Mouse (Mus musculus) limb, embryonic 14.5 days (tissue): ENCODE data around the gene Samd1. TPM values are rescaled to one million over a fixed set of nuclear protein-coding genes. Genes with fewer than 3 reads are reported as not detected.

Experiments
- ATAC-seq: fragments of 200-750 bp; cut with Nextera tagmentation; 2 replicates; pipeline ENCODE4 v1.8.0; 2017; ENCODE audit warnings: low read depth, moderate number of reproducible peaks, moderate TSS enrichment; ENCODE audit not compliant: low FRiP score
- DNase-seq: peaks from one replicate; pipeline ENCODE4 v3.0.0-alpha.2; 2015; ENCODE audit warnings: low spot score
- H3K27ac ChIP-seq: fragments of 300-500 bp; sonication (generic); replicated peaks from 2 replicates; pipeline ENCODE4 v1.5.1; 2014; ENCODE audit warnings: low read depth, mild to moderate bottlenecking, low read length, moderate library complexity, mixed read lengths
- H3K27me3 ChIP-seq: fragments of 300-500 bp; sonication (generic); 2 replicates; pipeline ENCODE4 v1.6.1; 2014; ENCODE audit warnings: low read length, mixed read lengths; ENCODE audit not compliant: control insufficient read depth, insufficient read depth
- H3K36me3 ChIP-seq: fragments of 300-500 bp; sonication (generic); 2 replicates; pipeline ENCODE4 v1.6.1; 2014; ENCODE audit warnings: mild to moderate bottlenecking, low read length, moderate library complexity, mixed read lengths; ENCODE audit not compliant: control insufficient read depth, insufficient read depth
- H3K4me1 ChIP-seq: fragments of 300-500 bp; sonication (generic); 2 replicates; pipeline ENCODE4 v1.6.1; 2014; ENCODE audit warnings: antibody characterized with exemption, low read length, mixed read lengths; ENCODE audit not compliant: control insufficient read depth, insufficient read depth
- H3K4me2 ChIP-seq: fragments of 300-500 bp; sonication (generic); replicated peaks from 2 replicates; pipeline ENCODE4 v1.6.1; 2014; ENCODE audit warnings: low read depth, mild to moderate bottlenecking, low read length, moderate library complexity; ENCODE audit not compliant: severe bottlenecking
- H3K4me3 ChIP-seq: fragments of 300-500 bp; sonication (generic); replicated peaks from 2 replicates; pipeline ENCODE4 v1.5.1; 2014; ENCODE audit warnings: low read length
- H3K9ac ChIP-seq: fragments of 300-500 bp; sonication (generic); 2 replicates; pipeline ENCODE4 v1.6.1; 2014; ENCODE audit warnings: mild to moderate bottlenecking, low read depth, low read length, moderate library complexity; ENCODE audit not compliant: severe bottlenecking
- H3K9me3 ChIP-seq: fragments of 300-500 bp; sonication (generic); 2 replicates; pipeline ENCODE4 v1.6.1; 2016; ENCODE audit warnings: low read length; ENCODE audit not compliant: control insufficient read depth
- POLR2A ChIP-seq: fragments of 200-500 bp; IDR thresholded peaks from 2 replicates; pipeline ENCODE4 v1.8.0; 2012; ENCODE audit warnings: inconsistent platforms, mild to moderate bottlenecking, moderate library complexity, borderline replicate concordance; ENCODE audit not compliant: insufficient read depth, insufficient read length; ENCODE audit errors: extremely low read depth
- WGBS: fragments of 180-500 bp; shearing (Covaris S2); extraction: QIAGEN DNeasy Blood & Tissue Kit; methylation state at CpG from one replicate; pipeline ENCODE4 v1.1.7; 2014; 5-methylcytosine and 5-hydroxymethylcytosine counted together
- polyA plus RNA-seq, 2 experiments: library from polyadenylated mRNA; depleted of rRNA in 1 of 2; stranded (reverse) in 1 of 2; unstranded in 1 of 2; fragments of >200 nt; fragmentation: Nextera tagmentation in 1 of 2; extraction: Ambion mirVana in 1 of 2; gene quantifications; 2 replicates each; pipeline versions ENCODE4 v1.2.1 to v1.2.3; 2012 to 2014

Gene Samd1
- polyA plus RNA-seq, 2 experiments: 17.4 to 99.8 TPM

DNA sequence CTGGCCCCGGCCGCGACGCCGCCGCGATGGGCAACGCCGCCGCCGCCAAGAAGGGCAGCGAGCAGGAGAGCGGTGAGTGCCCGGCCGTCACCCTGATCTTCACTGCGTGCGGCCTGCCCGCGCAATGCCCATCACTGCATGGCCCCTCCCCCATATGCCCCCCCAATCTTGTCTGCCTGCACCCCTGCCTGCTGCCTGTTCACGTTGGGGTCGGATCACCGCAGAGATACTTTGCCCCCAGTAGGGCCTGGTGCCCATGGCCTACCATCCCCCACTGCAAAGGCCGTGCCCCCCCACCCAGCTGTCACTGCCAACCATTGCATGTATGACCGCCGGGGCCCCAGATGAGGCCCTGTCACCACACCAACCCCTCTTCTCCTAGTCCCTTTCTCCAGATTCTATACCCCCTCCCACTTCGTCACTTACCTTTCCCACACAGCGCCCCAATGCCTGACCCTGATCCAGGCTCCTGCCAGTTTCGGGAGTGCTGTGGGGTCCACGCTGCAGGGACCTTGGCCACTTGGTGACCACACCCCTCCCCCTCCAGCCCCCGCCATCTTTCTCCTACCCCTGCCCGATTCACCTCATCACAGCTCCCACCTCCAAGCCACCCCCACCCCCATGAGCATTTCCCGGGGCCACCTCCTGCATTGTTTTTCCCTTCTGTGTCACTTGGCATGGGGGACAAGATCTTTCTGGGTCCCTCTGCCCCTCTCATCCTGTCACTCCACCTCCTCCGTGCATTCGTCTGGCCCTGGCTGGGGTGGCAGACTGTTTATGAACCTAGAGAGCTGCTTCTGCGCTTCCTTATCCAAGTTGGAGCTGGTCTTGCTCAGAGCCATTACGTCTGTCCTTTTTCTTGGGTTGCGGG lies 24.1 kb upstream of the Samd1 start:
- Histone ChIP-seq H3K4me2 (peak overlapping the region; percentile 87), H3K27ac (0 out of 2 replicates have a peak overlapping the region, but pooled peaks have one; percentile 9), H3K4me3 (peak overlapping the region; percentile 84), H3K36me3 (peaks cover 21% of the 10 kb centered on the region; the same call in 1 of the 2 replicates), H3K9ac (peak overlapping the region; percentile 77), H3K9me3 (no peaks in the 10 kb centered on the region), H3K27me3 (no peaks in the 10 kb centered on the region), H3K4me1 (peaks cover 18% of the 10 kb centered on the region)
- DNase-seq (no peak), ATAC-seq (peak; percentile 11)
- TF ChIP-seq POLR2A: no peak
- 5% methylated on average over 22 of the region's 37 CpGs for WGBS

GRCm38 (mm10) chr8:83974521-83974920 lies 23.0 kb upstream of the Samd1 start:
- H3K27ac ChIP-seq: no peak overlapping the region
- H3K9ac ChIP-seq: no peak overlapping the region
- H3K36me3 ChIP-seq: peaks cover 14% of the 10 kb centered on the region; the same call in 1 of the 2 replicates
- peaks cover 18% of the 10 kb centered on the region for H3K4me1 ChIP-seq
- H3K27me3 ChIP-seq: no peaks in the 10 kb centered on the region
- no peak overlapping the region for H3K4me3 ChIP-seq
- WGBS: 83% methylated on average over 4 of the region's 4 CpGs
- ATAC-seq (no peak), DNase-seq (no peak)
- peak overlapping the region; percentile 87 for H3K4me2 ChIP-seq
- H3K9me3 ChIP-seq: no peaks in the 10 kb centered on the region
- TF ChIP-seq POLR2A: no peak

DNA sequence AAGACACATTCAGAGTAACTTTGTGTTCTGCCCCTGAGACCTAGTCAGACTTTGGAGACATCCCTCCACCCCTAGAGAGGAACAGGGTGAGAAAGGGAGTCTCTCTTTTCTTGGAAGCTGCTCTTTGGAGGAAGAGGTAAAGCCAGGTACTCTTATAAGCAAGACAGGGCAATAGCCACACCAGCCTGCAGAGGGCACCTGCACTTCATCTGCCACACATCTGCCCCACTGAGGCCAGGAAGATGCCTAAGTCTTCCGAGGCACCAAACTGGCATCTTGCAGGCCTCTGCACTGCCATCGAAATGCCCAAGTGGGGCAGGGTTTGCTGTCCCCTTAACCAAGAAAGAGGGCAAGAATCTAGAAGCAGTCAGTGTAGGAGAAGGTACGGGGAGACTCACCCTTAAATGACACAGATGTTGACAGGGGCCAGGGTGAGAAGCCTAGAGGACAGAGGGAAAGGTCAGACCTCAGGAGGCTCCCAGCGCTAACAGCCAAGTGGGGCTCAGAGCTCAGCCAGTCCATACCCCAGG lies 21.3 kb upstream of the Samd1 start:
- TF ChIP-seq POLR2A: no peak
- WGBS: 88% methylated on average over 4 of the region's 4 CpGs
- H3K4me1 ChIP-seq: peaks cover 18% of the 10 kb centered on the region
- no peak overlapping the region for H3K27ac ChIP-seq
- no peak overlapping the region for H3K9ac ChIP-seq
- no peaks in the 10 kb centered on the region for H3K9me3 ChIP-seq
- H3K4me2 ChIP-seq: no peak overlapping the region
- ATAC-seq: no peak
- H3K36me3 ChIP-seq: peaks cover 19% of the 10 kb centered on the region
- H3K4me3 ChIP-seq: no peak overlapping the region
- DNase-seq: no peak
- H3K27me3 ChIP-seq: no peaks in the 10 kb centered on the region

GRCm38 (mm10) chr8:83976779-83977350 lies 20.6 kb upstream of the Samd1 start:
- Histone ChIP-seq H3K36me3 (peaks cover 26% of the 10 kb centered on the region), H3K27me3 (no peaks in the 10 kb centered on the region), H3K4me2 (no peak overlapping the region), H3K4me1 (peaks cover 18% of the 10 kb centered on the region), H3K27ac (no peak overlapping the region), H3K4me3 (no peak overlapping the region), H3K9ac (no peak overlapping the region), H3K9me3 (no peaks in the 10 kb centered on the region)
- 89% methylated on average over 5 of the region's 5 CpGs for WGBS
- DNase-seq: no peak
- no peak for TF ChIP-seq POLR2A
- no peak for ATAC-seq

DNA sequence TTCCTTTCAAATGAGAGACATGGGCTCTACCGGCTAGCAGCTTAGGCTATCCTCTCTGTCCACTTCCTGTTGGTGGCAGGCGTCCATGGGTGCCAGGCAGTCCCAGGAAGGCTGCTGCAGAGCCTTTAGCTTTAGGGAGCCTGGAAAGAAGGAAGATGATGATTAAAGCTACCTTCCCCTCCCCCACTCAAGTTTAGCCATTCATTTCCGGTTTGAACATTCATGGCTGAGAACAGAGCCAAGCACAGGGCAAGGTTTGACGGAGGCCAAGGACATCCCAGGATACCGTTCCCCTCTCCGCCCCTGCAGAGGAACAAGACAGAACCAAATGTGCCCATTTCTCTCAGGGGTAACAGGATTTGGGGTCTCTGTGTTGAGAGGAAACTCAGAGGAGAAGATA lies 19.8 kb upstream of the Samd1 start:
- H3K27me3 ChIP-seq: no peaks in the 10 kb centered on the region
- DNase-seq: no peak
- 38% methylated on average over 6 of the region's 6 CpGs for WGBS
- no peak for TF ChIP-seq POLR2A
- ATAC-seq: no peak
- no peaks in the 10 kb centered on the region for H3K9me3 ChIP-seq
- H3K36me3 ChIP-seq: peaks cover 33% of the 10 kb centered on the region
- peak overlapping the region; percentile 12; the same call in 1 of the 2 replicates for H3K9ac ChIP-seq
- no peak overlapping the region for H3K27ac ChIP-seq
- H3K4me3 ChIP-seq: no peak overlapping the region
- H3K4me1 ChIP-seq: peaks cover 18% of the 10 kb centered on the region
- H3K4me2 ChIP-seq: no peak overlapping the region
